8 mouse cellular contexts compared by ENCODE assay signal in genomic region chr5:130221760-130222145, GRCm38 (mm10). TPM values are rescaled to one million over a fixed set of nuclear protein-coding genes. Genes with fewer than 3 reads are reported as not detected.
DNase-seq lines count a peak whose midpoint lies in the region; ATAC-seq and TF ChIP-seq lines count a peak whose summit lies in the region.

No protein-coding gene starts in this region.

- H3K36me3 ChIP-seq in heart, embryonic 10.5 days = peaks cover 4% of the 10 kb centered on the region; the same call in 1 of the 2 replicates
- H3K36me3 ChIP-seq in CH12.LX (replicated peaks in 1 of 2; ENCODE audit: control insufficient read depth in 1 of 2, insufficient read depth in 1 of 2, low read length in 1 of 2) = peaks cover 10 to 26% of the 10 kb centered on the region in 2 experiments
- peaks cover 13% of the 10 kb centered on the region for H3K36me3 ChIP-seq in forebrain, embryonic 10.5 days (replicated peaks)
- H3K36me3 ChIP-seq in liver, embryonic 11.5 days (ENCODE audit: control insufficient read depth, insufficient read depth, low read length) = no peaks in the 10 kb centered on the region
- no peaks in the 10 kb centered on the region for H3K36me3 ChIP-seq in stomach, embryonic 15.5 days

- dilution Hi-C loops in CH12.LX (cut with MboI; ENCODE audit: extremely low pct_ligation_motif_present, extremely low pct_unique_long_range_greater_than_20kb, low sequenced_read_pairs) = no loop called here

- H3K27ac ChIP-seq in heart, embryonic 10.5 days = peak overlapping the region; percentile 99
- H3K27ac ChIP-seq in CH12.LX (ENCODE audit: insufficient read depth, low read depth) = no peak overlapping the region
- H3K27ac ChIP-seq in forebrain, embryonic 10.5 days = peak overlapping the region; percentile 91
- peak overlapping the region; percentile 84 for H3K27ac ChIP-seq in liver, embryonic 11.5 days (ENCODE audit: low read depth, low read length)
- peak overlapping the region; percentile 55; the same call in 1 of the 2 replicates for H3K27ac ChIP-seq in stomach, embryonic 15.5 days

- H3K4me3 ChIP-seq in heart, embryonic 10.5 days = peak overlapping the region; percentile 99
- peak overlapping the region; percentile 78 to 99 (median 99) for H3K4me3 ChIP-seq in CH12.LX (replicated peaks in 1 of 3; ENCODE audit: low read depth in 2 of 3, low read length in 2 of 3, poor library complexity in 1 of 3)
- H3K4me3 ChIP-seq in forebrain, embryonic 10.5 days = peak overlapping the region; percentile 73
- peak overlapping the region; percentile 100 for H3K4me3 ChIP-seq in liver, embryonic 11.5 days (ENCODE audit: low read depth, low read length)
- peak overlapping the region; percentile 100 for H3K4me3 ChIP-seq in stomach, embryonic 15.5 days (replicated peaks)

- peak; percentile 48 for ATAC-seq in liver, embryonic 11.5 days (replicated peaks; ENCODE audit: low FRiP score)
- peak; percentile 58 for ATAC-seq in stomach, embryonic 15.5 days (ENCODE audit: insufficient read depth, low FRiP score, low read depth)

- H3K9me3 ChIP-seq in heart, embryonic 10.5 days = no peaks in the 10 kb centered on the region
- no peaks in the 10 kb centered on the region for H3K9me3 ChIP-seq in CH12.LX (replicated peaks; ENCODE audit: low read length)
- peaks cover 9% of the 10 kb centered on the region; the same call in 1 of the 2 replicates for H3K9me3 ChIP-seq in forebrain, embryonic 10.5 days
- no peaks in the 10 kb centered on the region for H3K9me3 ChIP-seq in liver, embryonic 11.5 days (ENCODE audit: control insufficient read depth, low read length)
- H3K9me3 ChIP-seq in stomach, embryonic 15.5 days = no peaks in the 10 kb centered on the region

- H3K79me2 ChIP-seq in CH12.LX (replicated peaks; ENCODE audit: control insufficient read depth, extremely low read depth, insufficient read depth, poor library complexity, severe bottlenecking) = peaks cover 46% of the 10 kb centered on the region

- in situ Hi-C loops in CH12.LX (cut with MboI; ENCODE audit: low pct_ligation_motif_present, low pct_unique_long_range_greater_than_20kb, low sequenced_read_pairs) = no loop called here

- no peak for TF ChIP-seq CTCF in CH12.LX (conservative IDR thresholded peaks at IDR 0.05 in 1 of 2, IDR thresholded peaks at IDR 0.05 in 1 of 2; ENCODE audit: low read depth in 2 of 2, low read length in 2 of 2)

- H3K9ac ChIP-seq in CH12.LX (ENCODE audit: insufficient read depth, low read depth) = peak overlapping the region; percentile 88
- H3K9ac ChIP-seq in liver, embryonic 11.5 days (ENCODE audit: low read depth, low read length) = peak overlapping the region; percentile 99
- H3K9ac ChIP-seq in stomach, embryonic 15.5 days = peak overlapping the region; percentile 99; the same call in 1 of the 2 replicates

- H3K4me2 ChIP-seq in CH12.LX (ENCODE audit: insufficient read depth, low read depth, poor library complexity, severe bottlenecking) = peak overlapping the region; percentile 69
- H3K4me2 ChIP-seq in liver, embryonic 11.5 days = peak overlapping the region; percentile 81
- peak overlapping the region; percentile 65 for H3K4me2 ChIP-seq in stomach, embryonic 15.5 days

- H3K4me1 ChIP-seq in heart, embryonic 10.5 days = peaks cover 20% of the 10 kb centered on the region
- H3K4me1 ChIP-seq in CH12.LX (ENCODE audit: control insufficient read depth in 1 of 2, insufficient read depth in 2 of 2) = peaks cover 6 to 34% of the 10 kb centered on the region in 2 experiments
- H3K4me1 ChIP-seq in forebrain, embryonic 10.5 days = peaks cover 24% of the 10 kb centered on the region
- H3K4me1 ChIP-seq in liver, embryonic 11.5 days (replicated peaks; ENCODE audit: control insufficient read depth, insufficient read depth, low read length) = peaks cover 20% of the 10 kb centered on the region
- peaks cover 8% of the 10 kb centered on the region for H3K4me1 ChIP-seq in stomach, embryonic 15.5 days

- under 1% methylated on average over 10 of the region's 10 CpGs for WGBS in heart, embryonic 10.5 days
- 1% methylated on average over 10 of the region's 10 CpGs for WGBS in forebrain, embryonic 10.5 days
- WGBS in liver, embryonic 11.5 days = 3% methylated on average over 10 of the region's 10 CpGs
- WGBS in stomach, embryonic 15.5 days = under 1% methylated on average over 10 of the region's 10 CpGs

- no peak for TF ChIP-seq POLR2A in CH12.LX (IDR thresholded peaks at IDR 0.05; ENCODE audit: low read depth, low read length)

- no peak for DNase-seq in heart, embryonic 10.5 days (ENCODE audit: low spot score)
- no peak for DNase-seq in heart, adult 8-10 months (ENCODE audit: low spot score)
- peak; percentile 30 for DNase-seq in CH12.LX (ENCODE audit: extremely low read depth)
- no peak for DNase-seq in forebrain, embryonic 10.5 days (ENCODE audit: extremely low spot score, low spot score)
- DNase-seq in liver, embryonic 11.5 days (ENCODE audit: low spot score) = no peak
- DNase-seq in gastrocnemius, postnatal 4 days (ENCODE audit: low spot score in 2 of 2) = no peak
- DNase-seq in kidney, postnatal 36 days = no peak

- no peaks in the 10 kb centered on the region for H3K27me3 ChIP-seq in heart, embryonic 10.5 days (ENCODE audit: insufficient read depth, poor library complexity, severe bottlenecking)
- H3K27me3 ChIP-seq in CH12.LX (replicated peaks) = no peaks in the 10 kb centered on the region
- H3K27me3 ChIP-seq in forebrain, embryonic 10.5 days (ENCODE audit: poor library complexity, severe bottlenecking) = no peaks in the 10 kb centered on the region
- H3K27me3 ChIP-seq in liver, embryonic 11.5 days (replicated peaks; ENCODE audit: control insufficient read depth, insufficient read depth, low read length) = no peaks in the 10 kb centered on the region
- no peaks in the 10 kb centered on the region for H3K27me3 ChIP-seq in stomach, embryonic 15.5 days (replicated peaks)

- TF ChIP-seq EP300 in CH12.LX (IDR thresholded peaks at IDR 0.05; ENCODE audit: low read length) = no peak

- TF ChIP-seq RAD21 in CH12.LX (IDR thresholded peaks at IDR 0.05; ENCODE audit: low read depth, low read length) = no peak

TF ChIP-seq in CH12.LX, 34 proteins besides CTCF, POLR2A, EP300 and RAD21 (continues in another document):
- TF ChIP-seq ZNF384 (IDR thresholded peaks at IDR 0.05; ENCODE audit: low read depth, low read length) = no peak
- no peak for TF ChIP-seq MYC (IDR thresholded peaks at IDR 0.05; ENCODE audit: low read depth, low read length)
- no peak for TF ChIP-seq NRF1 (IDR thresholded peaks at IDR 0.05; ENCODE audit: low read depth, low read length)
- no peak for TF ChIP-seq SIN3A (IDR thresholded peaks at IDR 0.05; ENCODE audit: low read length)
- TF ChIP-seq ELF1 (IDR thresholded peaks at IDR 0.05; ENCODE audit: low read depth, low read length) = no peak
- TF ChIP-seq BHLHE40 (IDR thresholded peaks at IDR 0.05; ENCODE audit: low read depth, low read length) = no peak
- TF ChIP-seq JUND (conservative IDR thresholded peaks at IDR 0.05; ENCODE audit: low read depth, low read length) = no peak
- no peak for TF ChIP-seq KAT2A (IDR thresholded peaks at IDR 0.05; ENCODE audit: insufficient replicate concordance, low read length)

RNA-seq across cellular contexts. Expression of gene Tmem248, which starts 4.9 kb away (rescaled TPM):
- polyA plus RNA-seq in heart, embryonic 10.5 days (2016; fragmentation: Nextera tagmentation; extraction: Ambion mirVana) = 30.9 and 35.7 TPM in 2 replicates
- 10 to 100 TPM; 38.1 to 48.4 (median 46.1) TPM for total RNA-seq in heart, adult 8-10 months (2022)
- total RNA-seq in CH12.LX (2012; rRNA removed) (82.9 and 100 TPM in 2 replicates), CH12.LX (2014; rRNA removed) (72.1 and 77.6 TPM in 2 replicates)
- 80.9 and 87.7 TPM in 2 replicates for polyA plus RNA-seq in CH12.LX (2012; ENCODE audit: insufficient read length, low read depth)
- polyA plus RNA-seq in forebrain, embryonic 10.5 days (2016; fragmentation: Nextera tagmentation; extraction: Ambion mirVana) = 35.8 and 39.2 TPM in 2 replicates
- 43.3 and 49.0 TPM in 2 replicates for polyA plus RNA-seq in liver, embryonic 11.5 days (2014; fragmentation: Nextera tagmentation; extraction: Ambion mirVana)
- polyA plus RNA-seq in stomach, embryonic 15.5 days (2015; fragmentation: Nextera tagmentation; extraction: Ambion mirVana) = 37.3 and 43.1 TPM in 2 replicates
- total RNA-seq in gastrocnemius, postnatal 4 days (2021) = 10 to 100 TPM; 29.3 to 30.0 TPM

RNA-seq across cellular contexts. Expression of gene Sbds, which starts 33.6 kb away (rescaled TPM):
- 64.9 and 74.8 TPM in 2 replicates for polyA plus RNA-seq in heart, embryonic 10.5 days (2016; fragmentation: Nextera tagmentation; extraction: Ambion mirVana)
- 10 to 100 TPM; 50.7 to 62.6 (median 55.7) TPM for total RNA-seq in heart, adult 8-10 months (2022)
- total RNA-seq in CH12.LX (2012; rRNA removed) = 37.0 and 48.7 TPM in 2 replicates
- total RNA-seq in CH12.LX (2014; rRNA removed) = 43.9 and 44.0 TPM in 2 replicates
- polyA plus RNA-seq in CH12.LX (2012; ENCODE audit: insufficient read length, low read depth) = 81.2 and 93.2 TPM in 2 replicates
- 69.5 and 76.7 TPM in 2 replicates for polyA plus RNA-seq in forebrain, embryonic 10.5 days (2016; fragmentation: Nextera tagmentation; extraction: Ambion mirVana)
- polyA plus RNA-seq in liver, embryonic 11.5 days (2014; fragmentation: Nextera tagmentation; extraction: Ambion mirVana) = 80.5 and 83.7 TPM in 2 replicates
- polyA plus RNA-seq in stomach, embryonic 15.5 days (2015; fragmentation: Nextera tagmentation; extraction: Ambion mirVana) = 69.4 and 70.7 TPM in 2 replicates
- total RNA-seq in gastrocnemius, postnatal 4 days (2021) = 10 to 100 TPM; 33.7 to 40.2 TPM

RNA-seq across cellular contexts. Expression of gene Tyw1, which starts 33.7 kb away (rescaled TPM):
- polyA plus RNA-seq in heart, embryonic 10.5 days (2016; fragmentation: Nextera tagmentation; extraction: Ambion mirVana) = 25.2 and 26.1 TPM in 2 replicates
- total RNA-seq in heart, adult 8-10 months (2022) = 1 to 10 TPM; 6.9 to 8.4 (median 7.8) TPM
- total RNA-seq in CH12.LX (2012; rRNA removed) = 45.5 and 46.5 TPM in 2 replicates
- total RNA-seq in CH12.LX (2014; rRNA removed) = 34.7 and 35.1 TPM in 2 replicates
- 34.0 and 37.1 TPM in 2 replicates for polyA plus RNA-seq in CH12.LX (2012; ENCODE audit: insufficient read length, low read depth)
- 32.2 and 32.5 TPM in 2 replicates for polyA plus RNA-seq in forebrain, embryonic 10.5 days (2016; fragmentation: Nextera tagmentation; extraction: Ambion mirVana)
- polyA plus RNA-seq in liver, embryonic 11.5 days (2014; fragmentation: Nextera tagmentation; extraction: Ambion mirVana) = 28.5 and 32.2 TPM in 2 replicates
- polyA plus RNA-seq in stomach, embryonic 15.5 days (2015; fragmentation: Nextera tagmentation; extraction: Ambion mirVana) = 22.6 and 23.4 TPM in 2 replicates
- 10 to 100 TPM; 13.1 to 14.6 TPM for total RNA-seq in gastrocnemius, postnatal 4 days (2021)

RNA-seq across cellular contexts. Expression of gene Rabgef1, which starts 50.2 kb away (rescaled TPM):
- polyA plus RNA-seq in heart, embryonic 10.5 days (2016; fragmentation: Nextera tagmentation; extraction: Ambion mirVana) = 21.2 and 25.5 TPM in 2 replicates
- total RNA-seq in heart, adult 8-10 months (2022) = 10 to 100 TPM; 20.6 to 24.3 (median 22.0) TPM
- total RNA-seq in CH12.LX (2012; rRNA removed) (26.4 and 26.7 TPM in 2 replicates), CH12.LX (2014; rRNA removed) (19.3 and 20.1 TPM in 2 replicates)
- polyA plus RNA-seq in CH12.LX (2012; ENCODE audit: insufficient read length, low read depth) = 31.6 and 34.4 TPM in 2 replicates
- 23.3 and 25.4 TPM in 2 replicates for polyA plus RNA-seq in forebrain, embryonic 10.5 days (2016; fragmentation: Nextera tagmentation; extraction: Ambion mirVana)
- polyA plus RNA-seq in liver, embryonic 11.5 days (2014; fragmentation: Nextera tagmentation; extraction: Ambion mirVana) = 39.6 and 41.1 TPM in 2 replicates
- polyA plus RNA-seq in stomach, embryonic 15.5 days (2015; fragmentation: Nextera tagmentation; extraction: Ambion mirVana) = 26.6 and 29.2 TPM in 2 replicates
- total RNA-seq in gastrocnemius, postnatal 4 days (2021) = 10 to 100 TPM; 34.9 to 37.5 TPM
